Mouse (Mus musculus) monocyte, adult 5-6 weeks (primary cell): ENCODE results near the gene Thada. TPM values are rescaled to one million over a fixed set of nuclear protein-coding genes. Genes with fewer than 3 reads are reported as not detected.

ENCODE experiments used
- ATAC-seq: fragments of 153-309, 156-312 bp; replicated peaks from 2 replicates; pipeline ENCODE4 v1.8.0; 2017; ENCODE audit warnings: mild to moderate bottlenecking; ENCODE audit not compliant: low TSS enrichment, insufficient number of reproducible peaks, severe bottlenecking, poor library complexity, low FRiP score
- total RNA-seq: library from RNA; stranded (forward); fragments of 200-1000, 200-491, 200-594 nt; gene quantifications from 3 replicates; pipeline ENCODE4 v1.2.3, GENCODE M21; 2017

Thada gene
- total RNA-seq: 15.4 to 30.0 TPM (median 20.3 TPM) in 3 replicates

- ATAC-seq: peak; percentile 97
Observed at GRCm38 (mm10) chr17:84465753-84466608, at the start of gene Thada. Gene Thada (minus strand): TSS chr17:84466205.

DNA sequence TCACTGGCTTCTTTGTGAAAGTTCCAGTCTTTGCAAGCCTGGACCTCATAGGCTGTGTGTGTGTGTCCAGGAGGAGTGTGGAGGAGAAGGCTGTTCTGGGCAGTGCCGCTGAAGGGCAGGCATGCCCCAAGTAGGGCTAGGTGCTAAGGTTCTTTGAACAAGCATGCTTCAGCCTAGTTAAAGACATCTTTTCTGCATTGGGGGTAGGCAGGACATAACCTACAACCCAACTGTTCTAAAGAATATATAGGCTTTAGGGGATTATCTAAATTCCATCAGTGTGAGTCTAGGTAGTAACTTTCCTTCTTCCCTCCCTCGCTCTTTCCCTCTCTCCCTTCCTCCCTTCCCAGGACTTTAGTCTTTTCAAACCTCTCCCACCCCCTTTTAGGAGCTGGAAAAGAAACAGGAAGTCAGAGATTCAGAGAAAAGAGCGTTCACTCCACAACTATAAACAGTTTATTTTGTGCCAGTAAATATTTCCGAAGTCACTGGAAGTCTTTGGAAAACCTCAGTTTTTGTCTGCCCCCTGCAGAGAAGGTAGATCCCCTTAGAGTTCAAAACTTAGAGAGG is 46.6 kb upstream of the Thada start:
- ATAC-seq: no peak

DNA sequence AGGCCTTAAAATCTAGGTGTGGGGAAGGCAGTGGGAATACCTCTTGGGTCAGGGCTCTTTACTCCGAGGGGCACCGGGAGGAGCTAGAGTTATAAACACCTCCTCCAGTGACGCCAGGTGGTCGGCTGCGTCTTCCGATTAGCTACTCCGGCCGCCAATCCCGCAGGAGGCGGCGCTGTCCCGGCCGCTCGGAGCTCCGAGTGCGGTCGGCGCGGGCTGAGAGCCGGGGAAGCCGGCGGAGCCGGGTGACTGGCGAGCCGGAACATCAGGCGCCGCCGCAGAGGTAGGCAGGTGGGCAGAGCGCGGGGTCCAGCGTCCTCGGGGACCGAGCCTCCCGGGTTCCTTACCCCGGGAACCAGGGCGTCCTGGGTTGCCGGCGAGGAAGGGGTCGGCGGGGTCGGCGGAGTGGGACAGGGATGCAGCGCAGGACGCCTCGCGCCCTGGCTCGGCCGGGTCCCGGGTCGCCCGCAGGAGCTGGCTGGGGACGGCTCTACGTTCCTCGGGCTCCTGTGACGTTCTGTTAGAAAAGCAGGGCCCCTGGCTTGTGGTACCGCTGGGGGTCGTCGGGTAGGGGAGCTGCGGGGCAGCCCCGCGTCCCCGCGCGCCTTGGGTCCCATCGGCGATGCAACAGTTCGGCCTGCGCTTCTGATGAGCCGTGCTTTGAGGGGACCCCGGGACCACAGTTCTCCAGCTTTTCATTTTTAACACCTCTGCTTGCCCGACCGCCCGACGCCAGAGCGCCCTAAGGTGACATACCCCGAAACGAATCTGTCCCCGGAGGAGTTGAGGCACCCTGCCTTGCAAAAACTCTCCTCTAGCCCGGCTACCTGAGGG is 45.9 kb upstream of the Thada start, which contains the start of gene Plekhh2:
TSS of gene Plekhh2 (plus strand) at position 214 of the 834 bp plus-strand sequence.
- ATAC-seq: no peak

DNA sequence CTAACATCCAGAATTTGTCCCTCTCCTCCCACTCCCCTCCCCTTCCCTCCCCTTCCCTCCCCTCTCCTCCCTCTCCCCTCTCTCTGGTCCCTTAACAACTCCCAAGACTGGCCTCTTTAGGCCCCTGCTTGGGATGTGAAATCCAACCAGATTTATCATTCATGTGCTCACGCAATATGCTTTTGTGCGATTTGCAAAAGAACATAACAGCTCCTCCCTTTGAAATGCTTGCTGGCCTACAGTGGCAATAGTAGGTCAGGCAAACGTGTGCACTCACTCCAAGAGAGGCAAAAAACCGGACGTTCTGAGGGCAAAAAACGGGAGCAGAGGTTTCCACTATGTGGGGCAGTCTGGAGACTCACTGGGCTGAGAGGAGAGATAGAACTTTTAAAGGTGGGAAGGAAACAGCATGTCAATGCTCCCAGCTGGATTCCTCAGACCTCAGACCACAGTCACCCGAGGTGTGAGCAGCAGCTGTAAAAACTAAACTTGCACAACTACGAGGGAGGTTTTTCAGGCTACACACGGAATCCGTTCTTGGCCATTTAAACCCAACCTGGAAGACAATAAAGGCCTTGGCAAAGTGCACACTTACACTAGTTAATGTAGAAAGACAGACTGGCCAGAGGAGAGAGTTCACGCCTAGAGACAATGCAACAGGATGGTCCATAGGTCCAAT is 45.1 kb upstream of the Thada start:
- no peak for ATAC-seq

DNA sequence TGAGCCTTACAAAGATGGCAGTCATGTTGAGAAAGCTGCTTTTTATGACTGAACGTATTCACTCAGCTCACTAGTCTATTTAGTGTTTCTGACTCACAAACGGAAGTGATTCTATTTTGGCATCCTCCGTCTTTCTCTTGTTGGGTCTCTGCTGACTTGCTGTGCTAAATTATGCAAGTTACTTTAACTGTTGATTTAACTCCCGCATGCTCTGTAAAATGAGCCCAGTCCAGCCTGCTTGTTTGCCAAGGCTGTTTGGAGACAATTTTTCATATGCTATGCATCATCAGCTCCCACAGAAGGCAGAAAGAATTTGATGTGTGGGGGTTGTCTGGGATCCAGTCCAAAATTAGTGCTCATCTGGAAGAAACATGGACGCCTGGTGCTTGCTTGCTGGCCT is 44.4 kb upstream of the Thada start:
- ATAC-seq: no peak

DNA sequence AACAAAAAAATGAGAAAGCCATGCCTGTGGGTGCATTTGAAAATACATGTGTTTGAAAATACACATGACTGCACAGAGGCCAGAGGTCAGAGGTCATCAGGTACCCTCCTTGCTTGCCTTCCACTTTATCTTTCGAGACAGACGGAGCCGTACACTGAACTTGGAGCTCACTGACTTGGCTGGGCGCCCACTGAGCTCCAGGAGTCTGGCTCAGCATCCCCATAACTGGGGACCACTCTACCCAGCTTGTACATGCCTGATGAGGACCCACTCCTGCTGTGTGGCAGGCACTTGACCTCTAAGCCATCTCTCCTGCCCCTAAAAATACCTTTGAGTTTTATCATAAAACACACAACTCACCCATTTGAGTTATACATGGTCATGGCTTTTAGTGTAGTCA is 43.2 kb upstream of the Thada start:
- ATAC-seq: no peak

DNA sequence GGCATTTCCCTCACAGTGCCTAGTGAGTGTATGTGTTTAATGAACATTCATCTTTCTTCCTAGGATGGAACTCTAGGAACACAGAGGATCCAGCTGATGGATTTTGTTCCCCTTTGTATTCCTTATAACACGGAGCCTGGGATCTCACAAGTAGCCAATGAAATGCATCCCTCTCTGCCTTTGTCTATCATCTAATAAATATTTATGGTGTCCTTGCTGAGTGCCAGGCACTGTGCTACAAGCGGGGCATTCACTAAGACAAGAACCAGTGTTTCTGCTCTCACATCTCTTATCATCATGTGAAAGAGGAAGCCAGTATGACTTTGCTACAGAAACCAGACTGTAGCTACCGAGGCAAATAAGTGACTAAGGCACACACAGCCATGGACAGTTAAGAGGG is 42.7 kb upstream of the Thada start:
- ATAC-seq: no peak

DNA sequence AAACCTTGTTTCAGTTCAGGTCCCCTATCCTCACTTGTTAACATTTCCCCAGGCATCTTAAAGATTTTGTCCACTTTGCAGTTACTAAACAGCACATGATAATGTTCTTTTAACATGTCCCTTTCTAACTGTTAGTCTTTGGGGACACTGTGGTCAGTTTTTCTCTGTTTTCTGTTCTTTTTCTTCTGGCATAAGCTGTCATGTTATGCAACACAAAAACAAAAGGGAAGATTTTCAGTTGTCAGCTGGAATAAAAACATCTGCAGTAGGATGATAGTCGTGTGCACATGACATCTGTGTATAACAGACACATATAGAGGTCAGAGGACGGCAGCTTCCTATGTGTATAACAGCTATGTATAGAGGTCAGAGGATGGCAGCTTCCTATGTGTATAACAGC is 39.9 kb upstream of the Thada start:
- no peak for ATAC-seq

DNA sequence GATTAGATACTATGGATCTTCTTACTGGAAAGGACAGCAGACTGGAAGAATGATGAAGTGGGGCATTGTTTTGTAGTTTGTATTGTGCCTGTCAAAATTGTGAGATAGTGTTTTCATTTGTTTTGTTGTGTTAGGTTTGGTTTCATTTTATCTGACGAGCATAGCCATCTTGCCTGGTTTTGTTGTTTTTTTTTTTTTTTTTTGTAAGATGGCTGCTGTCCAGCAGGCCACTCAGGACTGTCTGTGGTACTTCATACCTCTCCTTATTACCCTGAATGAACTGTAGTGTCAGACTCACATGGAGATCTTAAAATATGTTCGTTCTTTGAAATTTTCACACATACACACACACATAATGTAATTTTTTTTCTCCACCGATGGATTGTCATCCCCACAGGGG is 36.3 kb upstream of the Thada start:
- ATAC-seq: no peak

DNA sequence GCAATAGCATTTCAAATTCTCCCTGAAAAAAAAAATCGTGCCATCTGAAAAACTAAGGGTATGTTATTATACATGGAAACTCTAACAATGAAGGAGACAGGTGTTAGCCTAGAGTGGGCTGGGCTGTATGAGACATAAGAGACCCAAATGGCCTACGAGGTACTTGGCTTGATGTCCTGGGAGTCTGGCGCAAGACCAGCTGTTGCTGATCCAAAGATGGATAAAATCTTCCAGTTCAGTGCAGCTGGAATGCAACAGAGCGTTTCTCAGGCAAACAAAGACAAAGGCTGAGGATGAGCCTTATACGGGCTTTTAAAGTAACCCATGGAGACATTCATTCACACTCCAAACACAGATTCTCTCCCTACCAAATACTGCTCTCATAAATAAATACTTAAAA is 32.6 kb upstream of the Thada start:
- ATAC-seq: no peak

DNA sequence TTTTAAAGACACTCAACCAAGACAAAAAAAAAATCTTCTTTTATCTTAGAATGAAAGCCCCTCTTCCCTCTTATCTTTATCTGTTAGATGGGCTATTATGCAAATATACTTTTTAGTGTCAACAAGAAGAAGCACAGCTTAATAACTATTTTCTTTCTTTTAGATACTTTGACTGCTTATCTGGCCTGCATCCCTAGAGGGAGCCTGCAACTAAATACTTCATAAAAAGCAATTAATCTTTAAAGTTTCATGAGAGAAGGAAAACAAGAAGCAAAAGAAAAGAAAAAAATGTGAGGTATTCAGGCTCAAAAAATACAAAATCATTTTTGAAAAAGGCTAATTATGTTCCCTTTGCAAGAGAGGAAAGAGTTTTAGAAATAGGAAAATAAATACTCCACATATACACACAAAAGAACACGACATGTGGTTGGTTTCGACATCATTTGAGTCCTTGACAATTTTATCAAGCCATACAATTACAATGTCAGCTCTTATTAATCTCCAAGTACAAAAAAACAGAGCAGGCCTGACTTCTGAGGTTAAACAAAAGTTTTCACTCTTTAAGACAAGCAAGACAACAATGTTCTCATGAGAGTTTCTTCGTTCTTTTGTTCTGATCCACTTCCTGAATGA is 32.1 kb upstream of the Thada start:
- ATAC-seq: no peak

DNA sequence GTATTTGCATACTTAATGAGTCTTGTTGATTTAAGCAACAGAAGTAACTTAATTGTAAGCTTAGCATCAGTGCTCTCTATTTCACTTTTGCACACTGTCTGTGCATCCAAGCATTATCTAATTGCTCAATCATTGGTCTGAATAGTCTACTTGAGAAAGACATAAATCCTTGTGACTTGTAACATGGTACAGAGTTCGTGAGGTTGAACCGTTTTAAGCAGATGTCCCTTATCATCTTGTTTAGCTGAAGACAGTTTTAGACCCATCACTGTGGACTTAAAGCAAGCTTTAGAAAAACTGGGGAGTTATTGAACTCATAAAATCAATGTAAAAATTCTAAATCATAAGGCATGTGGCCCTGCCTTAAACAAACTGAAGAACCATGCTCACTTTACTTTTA is 31.6 kb upstream of the Thada start:
- ATAC-seq: no peak

GRCm38 (mm10) chr17:84497026-84497425 is 31.0 kb upstream of the Thada start:
- ATAC-seq: no peak

DNA sequence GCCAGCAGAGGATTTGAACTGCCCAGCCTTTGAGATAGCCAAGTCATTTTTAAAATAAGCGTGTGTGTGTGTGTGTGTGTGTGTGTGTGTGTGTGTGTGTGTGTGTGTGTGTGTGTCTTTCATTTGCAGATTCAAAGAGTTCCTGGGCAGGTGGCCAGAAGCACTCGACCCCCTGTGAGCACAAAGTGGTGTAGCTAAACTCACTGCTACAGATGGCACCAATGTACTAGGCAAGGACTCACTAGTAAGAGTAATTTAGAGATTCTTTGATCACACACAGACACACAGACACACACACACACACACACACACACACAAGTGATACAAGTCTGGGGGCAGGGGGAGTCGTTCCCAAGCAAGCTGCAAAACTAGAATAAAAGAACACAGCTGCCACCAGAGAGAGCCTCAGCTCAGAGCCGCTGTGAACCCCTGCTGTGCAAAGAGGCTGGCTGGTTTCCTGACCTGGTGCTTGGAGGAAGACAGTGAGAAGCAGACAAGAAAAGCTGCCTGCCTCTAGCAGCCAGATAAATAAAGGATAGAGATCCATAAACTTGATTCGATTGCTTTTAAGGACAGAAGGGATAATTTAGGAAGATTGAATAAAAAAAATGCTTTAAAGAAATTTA is 26.4 kb upstream of the Thada start:
- no peak for ATAC-seq

- ATAC-seq: no peak
Observed at GRCm38 (mm10) chr17:84487415-84487814, 21.4 kb upstream of the Thada start.

DNA sequence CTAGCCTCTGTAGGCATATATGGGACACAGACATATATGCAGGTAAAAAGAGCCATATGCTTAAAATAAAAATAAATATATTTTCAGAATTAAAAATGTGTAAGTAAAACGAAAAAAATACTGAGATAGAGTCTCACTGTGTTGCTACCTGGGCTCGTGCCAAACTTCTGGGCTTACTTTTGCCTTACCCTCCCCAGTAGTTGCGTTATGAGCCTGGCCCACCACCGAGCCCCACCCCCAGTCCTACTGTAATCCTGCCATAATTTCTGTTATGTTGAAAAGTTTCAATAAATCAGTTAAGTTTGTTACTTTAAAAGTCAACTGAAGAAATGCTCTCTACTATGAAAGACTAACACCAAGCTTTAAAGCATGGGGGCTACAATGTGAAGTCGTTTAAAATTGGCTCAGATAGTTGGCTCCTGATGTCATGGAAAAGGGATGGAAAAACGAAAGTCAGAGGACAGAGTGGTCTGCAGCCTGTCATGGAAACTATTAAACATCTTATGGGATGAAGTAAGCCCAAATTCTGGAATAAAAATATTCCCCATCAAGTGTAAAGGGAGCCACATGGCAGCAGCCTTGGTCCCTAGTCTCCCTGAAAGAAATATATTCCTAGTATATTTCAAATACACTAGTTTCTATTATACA is 17.8 kb upstream of the Thada start:
- ATAC-seq: no peak

GRCm38 (mm10) chr17:84482831-84483230 is 16.8 kb upstream of the Thada start:
- no peak for ATAC-seq
